8 mouse cellular contexts compared by ENCODE assay signal in genomic region chr2:13544193-13544824, GRCm38 (mm10). TPM values are rescaled to one million over a fixed set of nuclear protein-coding genes. Genes with fewer than 3 reads are reported as not detected.
DNase-seq lines count a peak whose midpoint lies in the region; ATAC-seq and TF ChIP-seq lines count a peak whose summit lies in the region.

TSS of gene Trdmt1 (minus strand) at chr2:13544668.

- H3K9me3 ChIP-seq in embryonic facial prominence, embryonic 14.5 days (ENCODE audit: control insufficient read depth, low read length) = no peaks in the 10 kb centered on the region
- H3K9me3 ChIP-seq in limb, embryonic 13.5 days = no peaks in the 10 kb centered on the region
- no peaks in the 10 kb centered on the region for H3K9me3 ChIP-seq in midbrain, embryonic 15.5 days

- H3K27me3 ChIP-seq in embryonic facial prominence, embryonic 14.5 days (replicated peaks; ENCODE audit: control insufficient read depth, insufficient read depth, low read length) = no peaks in the 10 kb centered on the region
- H3K27me3 ChIP-seq in limb, embryonic 13.5 days = no peaks in the 10 kb centered on the region
- no peaks in the 10 kb centered on the region for H3K27me3 ChIP-seq in midbrain, embryonic 15.5 days (replicated peaks)

- TF ChIP-seq POLR2A in bone marrow, adult 2 months (IDR thresholded peaks at IDR 0.05; ENCODE audit: borderline replicate concordance, control insufficient read depth, low read depth, low read length) = peak; percentile 87

- H3K4me3 ChIP-seq in bone marrow, adult 2 months (replicated peaks; ENCODE audit: control insufficient read depth, low read depth, low read length) = peak within 1 kb of the TSS; percentile 98
- peak within 1 kb of the TSS; percentile 66 for H3K4me3 ChIP-seq in embryonic facial prominence, embryonic 14.5 days (ENCODE audit: low read depth, low read length)
- peak within 1 kb of the TSS; percentile 60 for H3K4me3 ChIP-seq in limb, embryonic 13.5 days
- H3K4me3 ChIP-seq in midbrain, embryonic 15.5 days = peak within 1 kb of the TSS; percentile 67

- H3K27ac ChIP-seq in bone marrow, adult 2 months (ENCODE audit: control insufficient read depth, insufficient read depth, low read depth, low read length, poor library complexity) = peak within 1 kb of the TSS; percentile 95
- H3K27ac ChIP-seq in embryonic facial prominence, embryonic 14.5 days (replicated peaks; ENCODE audit: low read depth, low read length) = peak within 1 kb of the TSS; percentile 97
- H3K27ac ChIP-seq in limb, embryonic 13.5 days = peak within 1 kb of the TSS; percentile 95
- H3K27ac ChIP-seq in midbrain, embryonic 15.5 days = peak within 1 kb of the TSS; percentile 89

- no peaks in the 10 kb centered on the region for H3K36me3 ChIP-seq in embryonic facial prominence, embryonic 14.5 days (ENCODE audit: control insufficient read depth, insufficient read depth, low read length)
- H3K36me3 ChIP-seq in limb, embryonic 13.5 days = no peaks in the 10 kb centered on the region
- no peaks in the 10 kb centered on the region for H3K36me3 ChIP-seq in midbrain, embryonic 15.5 days (replicated peaks)

- WGBS in bone marrow, adult 2 months = under 1% methylated on average over 39 of the region's 39 CpGs
- WGBS in embryonic facial prominence, embryonic 14.5 days = under 1% methylated on average over 30 of the region's 39 CpGs
- under 1% methylated on average over 39 of the region's 39 CpGs for WGBS in limb, embryonic 13.5 days
- under 1% methylated on average over 39 of the region's 39 CpGs for WGBS in midbrain, embryonic 15.5 days

- peak; percentile 99 for ATAC-seq in embryonic facial prominence, embryonic 14.5 days (ENCODE audit: low read depth)
- ATAC-seq in limb, embryonic 13.5 days (ENCODE audit: low FRiP score, low read depth) = peak; percentile 99
- peak; percentile 98 for ATAC-seq in midbrain, embryonic 15.5 days (replicated peaks)

- H3K4me2 ChIP-seq in embryonic facial prominence, embryonic 14.5 days (ENCODE audit: low read depth, low read length) = peak within 1 kb of the TSS; percentile 59
- H3K4me2 ChIP-seq in limb, embryonic 13.5 days (replicated peaks) = peak within 1 kb of the TSS; percentile 67
- peak within 1 kb of the TSS; percentile 71 for H3K4me2 ChIP-seq in midbrain, embryonic 15.5 days

- DNase-seq in A20 (ENCODE audit: low read depth, low spot score) = peak; percentile 93
- peak; percentile 97 for DNase-seq in embryonic facial prominence, embryonic 14.5 days (ENCODE audit: low spot score)
- peak; percentile 83 for DNase-seq in heart, adult 8-10 months (ENCODE audit: low spot score)
- peak; percentile 77 for DNase-seq in kidney, adult 8-10 months
- peak; percentile 66 to 74 for DNase-seq in spleen, adult 18-20 months

- H3K9ac ChIP-seq in embryonic facial prominence, embryonic 14.5 days (ENCODE audit: low read depth, low read length) = peak within 1 kb of the TSS; percentile 83
- peak within 1 kb of the TSS; percentile 76 for H3K9ac ChIP-seq in limb, embryonic 13.5 days
- H3K9ac ChIP-seq in midbrain, embryonic 15.5 days = peak within 1 kb of the TSS; percentile 87

- no peaks in the 10 kb centered on the region; the same call in 1 of the 2 replicates for H3K4me1 ChIP-seq in bone marrow, adult 2 months (ENCODE audit: control insufficient read depth, insufficient read depth, low read length)
- no peaks in the 10 kb centered on the region for H3K4me1 ChIP-seq in embryonic facial prominence, embryonic 14.5 days (ENCODE audit: control insufficient read depth, insufficient read depth, low read length)
- H3K4me1 ChIP-seq in limb, embryonic 13.5 days = peaks cover 6% of the 10 kb centered on the region; the same call in 1 of the 2 replicates
- H3K4me1 ChIP-seq in midbrain, embryonic 15.5 days = peaks cover 11% of the 10 kb centered on the region

- no peak for TF ChIP-seq CTCF in bone marrow, adult 2 months (IDR thresholded peaks at IDR 0.05; ENCODE audit: control insufficient read depth, insufficient read depth, low read length)

RNA-seq across cellular contexts. Expression of gene Trdmt1, which starts in this region (rescaled TPM):
- 1.2 and 3.1 TPM in 2 replicates for polyA plus RNA-seq in bone marrow, adult 2 months (2011; ENCODE audit: insufficient read depth, insufficient read length, low replicate concordance, missing spikeins)
- 11.5 and 16.8 TPM in 2 replicates for polyA plus RNA-seq in embryonic facial prominence, embryonic 14.5 days (2014; fragmentation: Nextera tagmentation; extraction: Ambion mirVana)
- total RNA-seq in heart, adult 8-10 months (2022) = 1 to 10 TPM; 6.3 to 8.9 (median 7.5) TPM
- 10.2 and 12.6 TPM in 2 replicates for polyA plus RNA-seq in limb, embryonic 13.5 days (2015; fragmentation: Nextera tagmentation; extraction: Ambion mirVana)
- 6.3 and 8.0 TPM in 2 replicates for polyA plus RNA-seq in midbrain, embryonic 15.5 days (2015; fragmentation: Nextera tagmentation; extraction: Ambion mirVana)

Comparison
In these comparisons a context has a peak if more than half of its experiments do, and no peak if none do; other contexts are left out.
1. Peak in every context shown above with its lines: DNase-seq, ATAC-seq, H3K4me3 ChIP-seq and H3K27ac ChIP-seq.